Mouse (Mus musculus) thymus, adult 2 months (tissue): ENCODE data around the gene Plcd4.

Experiments used
- CTCF ChIP-seq: fragments of 200-500 bp; IDR thresholded peaks from 2 replicates; pipeline ENCODE4 v1.5.1; 2012; ENCODE audit warnings: mild to moderate bottlenecking, control low read depth, low read length, moderate library complexity, borderline replicate concordance; ENCODE audit not compliant: control insufficient read depth, poor library complexity, insufficient read depth; ENCODE audit errors: extremely low read depth
- POLR2A ChIP-seq: fragments of 200-500 bp; IDR thresholded peaks from 2 replicates; pipeline ENCODE4 v1.6.1; 2012; ENCODE audit warnings: mild to moderate bottlenecking, low read length, control low read depth, moderate library complexity; ENCODE audit not compliant: control insufficient read depth, poor library complexity, insufficient read depth; ENCODE audit errors: extremely low read depth

- TF ChIP-seq CTCF = no peak
- TF ChIP-seq POLR2A = no peak
Observed at GRCm38 (mm10) chr1:74501106-74501505, 41.6 kb upstream of the Plcd4 start.
